Mouse (Mus musculus): ENCODE data around the gene Atf7. TPM values are rescaled to one million over a fixed set of nuclear protein-coding genes. Genes with fewer than 3 reads are reported as not detected.

Gene Atf7
- polyA plus RNA-seq, 1 experiment from 2014 or later, result 22.1 TPM

GRCm38 (mm10) chr15:102519211-102520141 lies 105.8 kb downstream of the Atf7 start:
- peak overlapping the region; percentile 94 for H3K9ac ChIP-seq (ENCODE audit: low read depth, low read length)
- 50% methylated on average over 17 of the region's 17 CpGs for WGBS (ENCODE audit: insufficient replicate concordance)
- H3K4me2 ChIP-seq, result peak overlapping the region; percentile 80
- peak overlapping the region; percentile 65 for H3K4me3 ChIP-seq (ENCODE audit: low read depth, low read length)
- ATAC-seq (replicated peaks; ENCODE audit: insufficient number of reproducible peaks, low FRiP score, low TSS enrichment), result no peak
- no peaks in the 10 kb centered on the region for H3K27me3 ChIP-seq (ENCODE audit: control insufficient read depth, insufficient read depth, low read length)
- H3K27ac ChIP-seq (ENCODE audit: low read depth, low read length), result peak overlapping the region; percentile 96; the same call in 1 of the 2 replicates
- H3K9me3 ChIP-seq (replicated peaks; ENCODE audit: control insufficient read depth, low read length), result no peaks in the 10 kb centered on the region
- peaks cover 25% of the 10 kb centered on the region for H3K4me1 ChIP-seq (ENCODE audit: control insufficient read depth, insufficient read depth, low read length)
- peaks cover 5% of the 10 kb centered on the region; the same call in 1 of the 2 replicates for H3K36me3 ChIP-seq (ENCODE audit: control insufficient read depth, insufficient read depth, low read length)

GRCm38 (mm10) chr15:102518859-102519201 lies 106.4 kb downstream of the Atf7 start:
- Histone ChIP-seq H3K9ac (ENCODE audit: low read depth, low read length) (peak overlapping the region; percentile 94), H3K4me2 (peak overlapping the region; percentile 80), H3K36me3 (ENCODE audit: control insufficient read depth, insufficient read depth, low read length) (peaks cover 5% of the 10 kb centered on the region; the same call in 1 of the 2 replicates), H3K27me3 (ENCODE audit: control insufficient read depth, insufficient read depth, low read length) (no peaks in the 10 kb centered on the region), H3K4me1 (ENCODE audit: control insufficient read depth, insufficient read depth, low read length) (peaks cover 25% of the 10 kb centered on the region), H3K9me3 (replicated peaks; ENCODE audit: control insufficient read depth, low read length) (no peaks in the 10 kb centered on the region), H3K4me3 (ENCODE audit: low read depth, low read length) (peak overlapping the region; percentile 65), H3K27ac (ENCODE audit: low read depth, low read length) (peak overlapping the region; percentile 96)
- no peak for ATAC-seq (replicated peaks; ENCODE audit: insufficient number of reproducible peaks, low FRiP score, low TSS enrichment)
- WGBS (ENCODE audit: insufficient replicate concordance), result 16% methylated on average over 9 of the region's 9 CpGs

- peak; percentile 93 for ATAC-seq (replicated peaks; ENCODE audit: insufficient number of reproducible peaks, low FRiP score, low TSS enrichment)
- Histone ChIP-seq H3K4me2 (peak within 1 kb of the TSS; percentile 80), H3K36me3 (ENCODE audit: control insufficient read depth, insufficient read depth, low read length) (peaks cover 5% of the 10 kb centered on the region; the same call in 1 of the 2 replicates), H3K27me3 (ENCODE audit: control insufficient read depth, insufficient read depth, low read length) (no peaks in the 10 kb centered on the region), H3K4me1 (ENCODE audit: control insufficient read depth, insufficient read depth, low read length) (peaks cover 25% of the 10 kb centered on the region), H3K4me3 (ENCODE audit: low read depth, low read length) (peak within 1 kb of the TSS; percentile 65), H3K27ac (ENCODE audit: low read depth, low read length) (peak within 1 kb of the TSS; percentile 96), H3K9me3 (replicated peaks; ENCODE audit: control insufficient read depth, low read length) (no peaks in the 10 kb centered on the region), H3K9ac (ENCODE audit: low read depth, low read length) (peak within 1 kb of the TSS; percentile 94)
- WGBS (ENCODE audit: insufficient replicate concordance), result under 1% methylated on average over 60 of the region's 60 CpGs
Measured at GRCm38 (mm10) chr15:102517976-102518858, 107.0 kb downstream of the Atf7 start, which contains the start of gene Tarbp2. Gene Tarbp2, plus strand, starts transcription at chr15:102518192.

GRCm38 (mm10) chr15:102517631-102517975 lies 107.7 kb downstream of the Atf7 start:
- Histone ChIP-seq H3K9ac (ENCODE audit: low read depth, low read length) (peak overlapping the region; percentile 76), H3K27me3 (ENCODE audit: control insufficient read depth, insufficient read depth, low read length) (no peaks in the 10 kb centered on the region), H3K4me2 (peak overlapping the region; percentile 80), H3K36me3 (ENCODE audit: control insufficient read depth, insufficient read depth, low read length) (peaks cover 5% of the 10 kb centered on the region; the same call in 1 of the 2 replicates), H3K4me3 (ENCODE audit: low read depth, low read length) (peak overlapping the region; percentile 65), H3K27ac (ENCODE audit: low read depth, low read length) (peak overlapping the region; percentile 96), H3K9me3 (replicated peaks; ENCODE audit: control insufficient read depth, low read length) (no peaks in the 10 kb centered on the region), H3K4me1 (ENCODE audit: control insufficient read depth, insufficient read depth, low read length) (peaks cover 25% of the 10 kb centered on the region)
- no peak; the same call in 1 of the 2 replicates for ATAC-seq (replicated peaks; ENCODE audit: insufficient number of reproducible peaks, low FRiP score, low TSS enrichment)
- WGBS (ENCODE audit: insufficient replicate concordance), result 0% methylated on average over 10 of the region's 10 CpGs

GRCm38 (mm10) chr15:102516728-102517404 lies 108.4 kb downstream of the Atf7 start, which contains the start of gene Map3k12:
Gene Map3k12, minus strand, starts transcription at chr15:102517064.
- ATAC-seq (replicated peaks; ENCODE audit: insufficient number of reproducible peaks, low FRiP score, low TSS enrichment), result no peak
- Histone ChIP-seq H3K9ac (ENCODE audit: low read depth, low read length) (peak within 1 kb of the TSS; percentile 76), H3K9me3 (replicated peaks; ENCODE audit: control insufficient read depth, low read length) (no peaks in the 10 kb centered on the region)

GRCm38 (mm10) chr15:102516293-102516692 lies 109.0 kb downstream of the Atf7 start:
- peak overlapping the region; percentile 80 for H3K4me2 ChIP-seq
- no peaks in the 10 kb centered on the region for H3K9me3 ChIP-seq (replicated peaks; ENCODE audit: control insufficient read depth, low read length)
- no peaks in the 10 kb centered on the region for H3K27me3 ChIP-seq (ENCODE audit: control insufficient read depth, insufficient read depth, low read length)
- ATAC-seq (replicated peaks; ENCODE audit: insufficient number of reproducible peaks, low FRiP score, low TSS enrichment), result no peak
- H3K4me1 ChIP-seq (ENCODE audit: control insufficient read depth, insufficient read depth, low read length), result peaks cover 38% of the 10 kb centered on the region
- peak overlapping the region; percentile 65 for H3K4me3 ChIP-seq (ENCODE audit: low read depth, low read length)
- 0 out of 2 replicates have a peak, but pooled peaks cover 1% of the 10 kb centered on the region for H3K36me3 ChIP-seq (ENCODE audit: control insufficient read depth, insufficient read depth, low read length)
- H3K9ac ChIP-seq (ENCODE audit: low read depth, low read length), result peak overlapping the region; percentile 76
- 1% methylated on average over 12 of the region's 12 CpGs for WGBS (ENCODE audit: insufficient replicate concordance)
- peak overlapping the region; percentile 96 for H3K27ac ChIP-seq (ENCODE audit: low read depth, low read length)

More at GRCm38 (mm10) chr15:102516728-102517404, 108.4 kb downstream of the Atf7 start, which contains the start of gene Map3k12:
- Histone ChIP-seq H3K4me3 (ENCODE audit: low read depth, low read length) (peak within 1 kb of the TSS; percentile 65), H3K27me3 (ENCODE audit: control insufficient read depth, insufficient read depth, low read length) (no peaks in the 10 kb centered on the region), H3K36me3 (ENCODE audit: control insufficient read depth, insufficient read depth, low read length) (peaks cover 5% of the 10 kb centered on the region; the same call in 1 of the 2 replicates), H3K4me1 (ENCODE audit: control insufficient read depth, insufficient read depth, low read length) (peaks cover 32% of the 10 kb centered on the region), H3K27ac (ENCODE audit: low read depth, low read length) (peak within 1 kb of the TSS; percentile 96), H3K4me2 (peak within 1 kb of the TSS; percentile 80)
- WGBS (ENCODE audit: insufficient replicate concordance), result under 1% methylated on average over 42 of the region's 43 CpGs

GRCm38 (mm10) chr15:102515791-102516190 lies 109.5 kb downstream of the Atf7 start:
- Histone ChIP-seq H3K27me3 (ENCODE audit: control insufficient read depth, insufficient read depth, low read length) (no peaks in the 10 kb centered on the region), H3K9me3 (replicated peaks; ENCODE audit: control insufficient read depth, low read length) (no peaks in the 10 kb centered on the region), H3K27ac (ENCODE audit: low read depth, low read length) (no peak overlapping the region), H3K9ac (ENCODE audit: low read depth, low read length) (no peak overlapping the region; the same call in 1 of the 2 replicates), H3K4me3 (ENCODE audit: low read depth, low read length) (peak overlapping the region; percentile 65), H3K4me1 (ENCODE audit: control insufficient read depth, insufficient read depth, low read length) (peaks cover 42% of the 10 kb centered on the region), H3K4me2 (peak overlapping the region; percentile 80), H3K36me3 (ENCODE audit: control insufficient read depth, insufficient read depth, low read length) (no peaks in the 10 kb centered on the region)
- no peak for ATAC-seq (replicated peaks; ENCODE audit: insufficient number of reproducible peaks, low FRiP score, low TSS enrichment)
- WGBS (ENCODE audit: insufficient replicate concordance), result 58% methylated on average over 4 of the region's 4 CpGs
